Mouse (Mus musculus): ENCODE results near the gene Cenpl. TPM values are rescaled to one million over a fixed set of nuclear protein-coding genes. Genes with fewer than 3 reads are reported as not detected.

Cenpl gene
- polyA plus RNA-seq, 1 experiment, result 1.2 TPM

- no peak overlapping the region for H3K4me3 ChIP-seq (ENCODE audit: low read depth, low read length)
- peaks cover 29% of the 10 kb centered on the region for H3K36me3 ChIP-seq (ENCODE audit: control insufficient read depth, insufficient read depth, low read length)
- TF ChIP-seq POLR2A (IDR thresholded peaks at IDR 0.05; ENCODE audit: low read depth, low read length) (no peak), CTCF (IDR thresholded peaks at IDR 0.05; ENCODE audit: extremely low read depth, insufficient read length, insufficient replicate concordance, low read depth, low read length) (no peak)
- no peak overlapping the region for H3K27ac ChIP-seq (ENCODE audit: insufficient read depth, low read depth, low read length)
- no peaks in the 10 kb centered on the region for H3K27me3 ChIP-seq (ENCODE audit: control insufficient read depth, insufficient read depth, low read length)
- 95% methylated on average over 4 of the region's 4 CpGs for WGBS
- H3K4me1 ChIP-seq (ENCODE audit: control insufficient read depth, insufficient read depth, insufficient read length, low read length), result no peaks in the 10 kb centered on the region
Measured at GRCm38 (mm10) chr1:161099721-161100405, 29.4 kb downstream of the Cenpl start.

GRCm38 (mm10) chr1:161103842-161104241 is 33.3 kb downstream of the Cenpl start:
- TF ChIP-seq POLR2A (IDR thresholded peaks at IDR 0.05; ENCODE audit: low read depth, low read length), result no peak
- no peak for TF ChIP-seq CTCF (IDR thresholded peaks at IDR 0.05; ENCODE audit: extremely low read depth, insufficient read length, insufficient replicate concordance, low read depth, low read length)
- Histone ChIP-seq H3K4me1 (ENCODE audit: control insufficient read depth, insufficient read depth, insufficient read length, low read length) (no peaks in the 10 kb centered on the region), H3K27ac (ENCODE audit: insufficient read depth, low read depth, low read length) (no peak overlapping the region), H3K4me3 (ENCODE audit: low read depth, low read length) (no peak overlapping the region), H3K27me3 (ENCODE audit: control insufficient read depth, insufficient read depth, low read length) (no peaks in the 10 kb centered on the region), H3K36me3 (ENCODE audit: control insufficient read depth, insufficient read depth, low read length) (peaks cover 23% of the 10 kb centered on the region)
- 65% methylated on average over 1 of the region's 1 CpGs for WGBS

GRCm38 (mm10) chr1:161109216-161109615 is 38.7 kb downstream of the Cenpl start:
- peaks cover 18% of the 10 kb centered on the region for H3K36me3 ChIP-seq (ENCODE audit: control insufficient read depth, insufficient read depth, low read length)
- H3K27ac ChIP-seq (ENCODE audit: insufficient read depth, low read depth, low read length), result no peak overlapping the region
- TF ChIP-seq POLR2A (IDR thresholded peaks at IDR 0.05; ENCODE audit: low read depth, low read length), result no peak
- TF ChIP-seq CTCF (IDR thresholded peaks at IDR 0.05; ENCODE audit: extremely low read depth, insufficient read length, insufficient replicate concordance, low read depth, low read length), result no peak
- H3K4me3 ChIP-seq (ENCODE audit: low read depth, low read length), result no peak overlapping the region
- H3K27me3 ChIP-seq (ENCODE audit: control insufficient read depth, insufficient read depth, low read length), result no peaks in the 10 kb centered on the region
- 92% methylated on average over 8 of the region's 8 CpGs for WGBS
- H3K4me1 ChIP-seq (ENCODE audit: control insufficient read depth, insufficient read depth, insufficient read length, low read length), result no peaks in the 10 kb centered on the region

- H3K27me3 ChIP-seq (ENCODE audit: control insufficient read depth, insufficient read depth, low read length), result no peaks in the 10 kb centered on the region
- H3K36me3 ChIP-seq (ENCODE audit: control insufficient read depth, insufficient read depth, low read length), result peaks cover under 1% of the 10 kb centered on the region; the same call in 1 of the 2 replicates
- no peak overlapping the region for H3K27ac ChIP-seq (ENCODE audit: insufficient read depth, low read depth, low read length)
- no peak overlapping the region for H3K4me3 ChIP-seq (ENCODE audit: low read depth, low read length)
- no peaks in the 10 kb centered on the region for H3K4me1 ChIP-seq (ENCODE audit: control insufficient read depth, insufficient read depth, insufficient read length, low read length)
- TF ChIP-seq POLR2A (IDR thresholded peaks at IDR 0.05; ENCODE audit: low read depth, low read length) (no peak), CTCF (IDR thresholded peaks at IDR 0.05; ENCODE audit: extremely low read depth, insufficient read length, insufficient replicate concordance, low read depth, low read length) (no peak)
Measured at GRCm38 (mm10) chr1:161114591-161114990, 44.1 kb downstream of the Cenpl start.

GRCm38 (mm10) chr1:161122661-161123418 is 52.3 kb downstream of the Cenpl start:
- Histone ChIP-seq H3K4me3 (ENCODE audit: low read depth, low read length) (no peak overlapping the region), H3K27me3 (ENCODE audit: control insufficient read depth, insufficient read depth, low read length) (no peaks in the 10 kb centered on the region), H3K4me1 (ENCODE audit: control insufficient read depth, insufficient read depth, insufficient read length, low read length) (peaks cover 7% of the 10 kb centered on the region; the same call in 1 of the 2 replicates), H3K27ac (ENCODE audit: insufficient read depth, low read depth, low read length) (no peak overlapping the region), H3K36me3 (ENCODE audit: control insufficient read depth, insufficient read depth, low read length) (peaks cover 3% of the 10 kb centered on the region; the same call in 1 of the 2 replicates)
- WGBS, result 55% methylated on average over 10 of the region's 10 CpGs
- TF ChIP-seq POLR2A (IDR thresholded peaks at IDR 0.05; ENCODE audit: low read depth, low read length) (no peak), CTCF (IDR thresholded peaks at IDR 0.05; ENCODE audit: extremely low read depth, insufficient read length, insufficient replicate concordance, low read depth, low read length) (no peak)

GRCm38 (mm10) chr1:161126461-161126860 is 55.9 kb downstream of the Cenpl start:
- TF ChIP-seq POLR2A (IDR thresholded peaks at IDR 0.05; ENCODE audit: low read depth, low read length) (no peak), CTCF (IDR thresholded peaks at IDR 0.05; ENCODE audit: extremely low read depth, insufficient read length, insufficient replicate concordance, low read depth, low read length) (no peak)
- peaks cover 7% of the 10 kb centered on the region; the same call in 1 of the 2 replicates for H3K4me1 ChIP-seq (ENCODE audit: control insufficient read depth, insufficient read depth, insufficient read length, low read length)
- 92% methylated on average over 1 of the region's 1 CpGs for WGBS
- H3K27me3 ChIP-seq (ENCODE audit: control insufficient read depth, insufficient read depth, low read length), result no peaks in the 10 kb centered on the region
- no peak overlapping the region for H3K27ac ChIP-seq (ENCODE audit: insufficient read depth, low read depth, low read length)
- H3K36me3 ChIP-seq (ENCODE audit: control insufficient read depth, insufficient read depth, low read length), result peaks cover 5% of the 10 kb centered on the region; the same call in 1 of the 2 replicates
- H3K4me3 ChIP-seq (ENCODE audit: low read depth, low read length), result no peak overlapping the region
